Mouse (Mus musculus) ES-E14 (cell line): ENCODE data around the gene Tekt5.

Experiments
- CHD2 ChIP-seq: IDR thresholded peaks from 2 replicates; pipeline ENCODE4 v1.6.1; 2014; ENCODE audit warnings: mild to moderate bottlenecking, low read depth, low read length, inconsistent platforms
- MAFK ChIP-seq: IDR thresholded peaks from 2 replicates; pipeline ENCODE4 v1.6.1; 2014; ENCODE audit warnings: mild to moderate bottlenecking, low read depth, low read length, inconsistent platforms; ENCODE audit not compliant: insufficient read depth
- ZNF384 ChIP-seq: IDR thresholded peaks from 2 replicates; pipeline ENCODE4 v1.6.1; 2012; ENCODE audit warnings: low read depth, low read length, inconsistent platforms

DNA sequence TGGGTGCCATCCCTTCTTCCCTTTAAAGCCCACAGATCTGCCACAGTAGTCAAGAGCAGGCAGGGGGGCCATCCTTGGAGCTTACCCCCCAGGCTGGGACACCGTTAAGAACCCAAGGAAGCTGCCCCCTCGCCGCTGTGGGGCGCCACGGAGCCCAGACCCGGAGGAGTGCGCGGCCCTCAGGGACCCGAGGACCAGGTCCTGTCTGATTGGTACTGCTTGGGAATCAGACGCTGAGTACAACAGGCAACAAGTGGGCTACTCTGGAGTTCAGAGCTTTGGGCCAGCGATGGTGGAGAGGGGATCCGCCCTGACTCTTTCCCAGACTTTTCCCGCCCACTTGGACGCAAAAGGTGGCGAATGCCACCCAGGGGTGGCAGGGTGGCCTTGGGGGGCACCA lies 82.1 kb downstream of the Tekt5 start:
- TF ChIP-seq CHD2 = no peak
- no peak for TF ChIP-seq MAFK
- TF ChIP-seq ZNF384 = no peak
